Mouse (Mus musculus) liver, adult 2 months (tissue): ENCODE data around the gene A230050P20Rik.

ENCODE experiments used
- CTCF ChIP-seq: fragments of 200-500 bp; IDR thresholded peaks from 2 replicates; pipeline ENCODE4 v1.5.1; 2011; ENCODE audit warnings: low read depth, low read length, control low read depth
- POLR2A ChIP-seq: fragments of 200-500 bp; IDR thresholded peaks from 2 replicates; pipeline ENCODE4 v1.6.1; 2011; ENCODE audit warnings: low read length, control low read depth; ENCODE audit not compliant: insufficient read depth; ENCODE audit errors: extremely low read depth

DNA sequence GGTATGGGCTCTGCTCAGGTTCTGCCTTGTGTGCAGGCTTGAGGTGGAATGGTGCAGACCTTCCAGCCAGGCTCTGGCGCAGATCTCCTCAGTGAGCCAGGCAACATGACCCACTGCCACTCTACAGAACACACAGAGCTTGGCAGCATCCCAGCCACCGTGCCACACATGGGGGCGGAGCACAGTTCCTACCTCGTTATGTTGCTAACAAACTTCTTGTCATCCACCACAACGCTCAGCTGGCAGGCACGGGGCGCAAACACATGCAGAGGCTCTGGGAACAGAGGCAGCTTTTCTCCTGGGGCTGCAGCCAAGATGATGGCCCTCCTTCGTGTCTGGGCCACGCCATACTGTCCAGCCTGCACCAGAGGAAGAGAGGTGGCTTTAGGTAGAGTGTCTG is 41.5 kb downstream of the A230050P20Rik start:
- TF ChIP-seq CTCF (no peak), POLR2A (no peak)
